Mouse (Mus musculus) adrenal gland, postnatal 25 days (tissue): ENCODE results near the gene Nfe2. TPM values are rescaled to one million over a fixed set of nuclear protein-coding genes. Genes with fewer than 3 reads are reported as not detected.
"Not testable (repeated sequence)": the region's sequence is repeated elsewhere in the genome, so short reads cannot be mapped to it uniquely, and the experiment has no call there.

ENCODE experiments used
- DNase-seq: peaks from one replicate; pipeline ENCODE4 v3.0.0; 2021; ENCODE audit warnings: mixed read lengths
- total RNA-seq: library from RNA; stranded (reverse); gene quantifications from 2 replicates; pipeline ENCODE4 v1.2.3, GENCODE M21; 2021

The Nfe2 gene
- total RNA-seq, 1 experiment from 2014 or later = 0.58 TPM

DNA sequence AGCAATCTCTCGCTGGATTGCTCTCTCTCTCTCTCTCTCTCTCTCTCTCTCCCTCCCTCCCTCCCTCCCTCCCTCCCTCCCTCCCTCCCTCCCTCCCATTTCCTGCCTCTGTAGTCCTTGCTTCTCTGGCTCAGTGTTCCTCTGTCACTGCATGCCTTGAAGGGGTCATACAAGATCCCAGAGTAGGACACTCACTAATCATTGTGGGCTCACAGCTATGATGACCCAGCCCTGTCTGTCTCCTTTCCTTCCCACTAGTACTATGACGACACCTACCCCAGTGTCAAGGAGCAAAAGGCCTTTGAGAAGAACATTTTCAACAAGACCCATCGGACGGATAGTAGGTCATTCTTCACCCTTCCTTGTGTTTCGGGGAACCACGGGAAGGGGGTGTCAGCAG lies 32.2 kb upstream of the Nfe2 start:
- DNase-seq = no peak

DNA sequence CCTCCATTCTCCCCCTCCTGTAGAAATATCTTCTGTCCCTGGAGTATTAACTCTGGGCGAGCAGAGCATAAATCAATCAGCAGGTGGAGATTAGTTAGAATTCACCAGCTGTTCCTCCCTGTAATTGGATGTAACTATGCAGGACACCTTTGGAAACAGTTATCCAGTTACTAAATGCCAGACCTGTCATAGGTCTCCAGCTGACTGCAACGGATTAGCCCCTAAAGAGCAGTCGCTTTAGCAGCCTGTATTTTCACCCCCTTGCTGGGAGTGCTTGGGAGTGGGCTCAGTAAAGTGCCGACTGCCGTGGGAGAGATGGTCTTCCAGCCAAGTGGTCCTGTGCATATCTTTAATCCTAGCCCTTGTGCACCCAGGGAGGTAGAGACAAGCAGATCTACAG lies 31.4 kb upstream of the Nfe2 start:
- no peak for DNase-seq

DNA sequence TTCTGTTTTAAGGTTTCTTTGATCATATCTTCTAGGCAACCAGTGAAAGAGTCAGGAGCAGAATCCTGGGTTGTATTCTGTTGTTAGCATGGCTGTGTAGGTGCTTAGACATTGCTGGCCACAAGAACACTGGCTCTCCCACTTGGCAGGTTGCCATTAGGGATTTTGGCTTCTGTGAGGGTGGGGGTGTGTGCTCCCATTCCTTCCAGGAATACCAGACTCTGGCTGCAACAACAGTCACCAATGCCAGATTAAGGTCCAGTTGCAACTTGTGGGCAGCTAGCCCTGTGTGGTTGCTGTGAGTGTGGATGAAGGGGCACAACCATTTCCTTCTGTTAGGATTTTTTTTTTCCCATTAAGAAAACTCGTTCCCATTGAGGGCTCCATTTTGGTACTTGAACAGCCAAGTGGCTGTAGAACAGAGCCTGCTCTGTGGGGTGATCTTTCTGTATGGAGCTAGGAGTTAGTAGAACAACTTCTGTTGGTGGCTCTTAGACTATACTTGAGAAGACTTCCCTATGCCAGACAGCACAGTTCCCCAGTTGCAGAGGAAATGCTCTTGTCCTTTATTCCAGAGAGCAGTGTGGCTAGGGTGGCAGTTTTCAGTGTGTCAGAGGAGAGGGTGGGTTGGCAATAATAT lies 27.7 kb upstream of the Nfe2 start:
- DNase-seq = peak; percentile 38

DNA sequence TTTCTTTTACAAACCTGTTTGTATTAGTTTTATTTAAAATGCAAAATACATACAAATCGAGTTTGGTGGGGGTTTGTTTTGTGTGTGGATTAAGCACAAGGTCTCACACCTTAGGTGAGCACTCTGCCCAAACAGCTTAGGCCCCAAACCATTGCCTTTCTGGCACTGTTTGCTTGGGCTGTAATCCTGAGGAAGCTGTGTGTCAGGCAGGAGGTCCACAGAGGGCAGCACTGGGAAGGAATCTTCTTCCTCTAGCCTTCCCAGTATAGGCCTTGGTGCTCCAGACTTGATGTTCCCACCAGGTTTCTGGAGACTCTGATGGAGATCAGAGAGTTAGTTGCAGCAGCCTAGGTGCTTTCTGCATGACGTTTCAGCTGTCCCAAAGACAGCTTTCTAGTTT lies 26.4 kb upstream of the Nfe2 start:
- no peak for DNase-seq

DNA sequence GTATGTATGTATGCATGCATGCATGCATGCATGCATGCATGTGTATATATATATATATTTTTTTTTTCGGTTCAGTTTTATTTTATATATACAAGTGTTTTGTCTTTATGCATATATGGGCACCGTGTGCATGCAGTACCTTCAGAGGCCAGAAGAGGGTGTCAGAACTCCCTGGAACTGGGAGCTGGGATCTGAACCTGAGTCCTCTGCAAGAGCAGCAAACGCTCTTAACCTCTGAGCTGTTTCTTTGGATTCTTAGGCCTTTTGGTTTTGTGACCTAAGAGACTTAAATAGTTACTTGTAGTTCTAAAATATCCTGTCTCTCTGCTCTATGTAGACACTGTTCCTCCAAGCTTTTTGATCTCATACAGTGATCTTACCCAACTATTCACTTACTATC lies 25.9 kb upstream of the Nfe2 start:
- peak; percentile 53 for DNase-seq

DNA sequence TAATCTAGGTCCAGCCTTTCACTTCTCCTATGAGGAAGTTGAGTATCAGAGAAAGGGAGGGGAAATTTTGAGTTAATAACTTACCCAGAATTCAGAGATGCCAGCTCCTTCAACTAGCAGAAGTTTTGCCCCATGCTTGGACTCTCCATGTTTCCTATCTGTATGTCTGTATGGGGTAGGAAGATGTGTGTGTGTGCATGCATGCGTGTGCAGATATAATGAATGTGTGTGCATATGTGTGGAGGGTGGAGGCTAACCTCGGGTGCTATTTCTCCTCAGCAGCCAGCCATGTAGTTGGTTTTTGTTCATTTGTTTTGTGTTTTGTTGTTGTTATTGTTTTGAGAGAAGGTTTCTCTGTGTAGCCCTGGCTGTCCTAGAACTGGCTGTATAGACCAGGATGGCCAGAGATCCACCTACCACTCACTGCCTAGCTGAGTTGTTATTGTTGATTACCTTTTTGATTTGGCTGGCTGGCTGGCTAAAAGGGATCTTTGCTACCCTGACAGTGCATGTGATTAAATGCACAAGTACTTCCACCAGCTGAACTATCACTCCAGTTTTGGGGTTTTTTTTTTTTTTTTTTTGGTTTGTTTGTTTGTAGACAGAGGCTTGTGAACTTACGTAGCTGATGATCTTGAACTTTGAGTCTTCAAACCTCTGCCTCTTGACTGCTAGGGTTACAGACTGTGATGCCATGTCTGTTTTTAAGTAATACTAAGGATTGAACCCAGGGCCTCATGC lies 23.4 kb upstream of the Nfe2 start:
- no peak for DNase-seq

DNA sequence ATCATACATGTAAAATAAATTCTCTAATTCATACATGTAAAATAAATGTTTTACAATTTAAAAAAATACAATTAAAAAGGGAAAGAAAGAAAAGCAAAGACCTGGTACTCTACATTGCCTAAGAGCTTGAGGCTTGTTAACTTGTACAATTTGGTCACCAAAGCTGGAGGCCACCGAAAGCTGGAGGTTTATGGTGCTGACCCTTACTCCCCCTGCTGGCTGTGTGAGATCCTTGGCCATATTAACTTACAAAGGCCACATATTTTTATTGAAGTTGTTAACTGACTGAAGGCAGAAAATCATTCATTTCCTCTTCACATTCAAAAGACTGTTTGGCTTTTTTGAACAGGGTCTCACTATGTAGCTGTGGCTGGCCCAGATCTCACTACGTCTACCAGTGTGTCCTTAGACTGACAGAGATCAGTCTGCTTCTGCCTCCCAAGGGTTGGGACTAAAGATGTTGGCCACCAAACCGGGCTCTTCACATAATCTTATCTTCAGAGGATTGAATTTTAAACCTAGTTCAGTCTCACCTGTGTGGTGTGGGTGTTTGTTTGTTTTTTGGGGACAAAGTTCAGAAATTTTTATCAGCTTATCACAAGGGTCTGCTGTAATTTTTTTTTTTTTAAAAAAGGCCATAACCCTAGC lies 22.7 kb upstream of the Nfe2 start:
- no peak for DNase-seq

DNA sequence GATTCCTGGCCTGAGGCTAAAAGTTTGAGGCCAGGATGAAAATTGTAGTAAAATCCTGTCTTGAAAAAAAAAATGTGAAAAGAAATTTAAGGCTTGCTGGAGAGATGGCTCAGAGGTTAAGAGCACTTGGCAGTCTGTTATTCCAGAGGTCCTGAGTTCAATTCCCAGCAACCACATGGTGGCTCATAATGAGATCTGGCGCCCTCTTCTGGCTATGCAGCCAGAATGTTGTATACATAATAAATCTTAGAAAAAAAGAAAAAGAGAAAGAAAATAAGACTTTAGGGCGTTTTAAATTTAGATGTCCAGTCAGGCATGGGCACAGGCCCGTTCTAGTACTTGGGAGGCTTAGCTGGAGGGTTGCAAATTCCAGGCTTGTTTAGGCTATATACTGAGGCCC lies 21.5 kb upstream of the Nfe2 start:
- DNase-seq = peak; percentile 32

DNA sequence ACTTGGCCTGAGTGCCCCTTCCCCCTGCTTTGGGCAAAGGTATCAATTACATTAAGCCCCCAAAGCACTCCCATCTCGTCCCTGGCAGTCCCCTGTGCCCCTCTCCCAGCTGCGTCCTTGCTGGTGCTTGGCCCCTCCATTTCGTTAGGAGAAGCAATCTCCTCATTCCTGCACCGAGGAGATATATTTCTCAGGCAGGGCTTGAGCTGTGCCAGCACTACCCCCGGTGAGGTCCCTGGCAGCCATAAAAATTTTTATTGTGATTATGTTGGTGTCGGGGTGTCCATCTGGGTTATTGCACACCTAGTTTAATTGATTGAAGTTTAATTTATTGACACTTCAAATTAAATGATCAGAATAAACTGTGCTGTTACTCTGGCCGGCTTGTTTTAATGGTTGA lies 19.7 kb upstream of the Nfe2 start:
- DNase-seq = no peak

DNA sequence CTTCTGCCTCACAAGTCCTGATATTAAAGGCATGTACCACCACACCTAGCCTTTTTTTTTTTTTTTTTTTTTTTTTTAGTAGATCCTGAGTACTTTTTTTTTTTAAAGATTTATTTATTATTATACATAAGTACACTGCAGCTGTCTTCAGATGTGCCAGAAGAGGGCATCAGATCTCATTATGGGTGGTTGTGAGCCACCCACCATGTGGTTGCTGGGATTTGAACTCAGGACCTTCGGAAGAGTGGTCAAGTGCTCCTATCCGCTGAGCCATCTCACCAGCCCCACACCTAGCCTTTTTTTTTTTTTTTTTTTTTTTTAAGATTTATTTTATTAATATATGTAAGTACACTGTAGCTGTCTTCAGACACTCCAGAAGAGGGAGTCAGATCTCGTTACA lies 17.7 kb upstream of the Nfe2 start:
- DNase-seq = not testable (repeated sequence)

DNA sequence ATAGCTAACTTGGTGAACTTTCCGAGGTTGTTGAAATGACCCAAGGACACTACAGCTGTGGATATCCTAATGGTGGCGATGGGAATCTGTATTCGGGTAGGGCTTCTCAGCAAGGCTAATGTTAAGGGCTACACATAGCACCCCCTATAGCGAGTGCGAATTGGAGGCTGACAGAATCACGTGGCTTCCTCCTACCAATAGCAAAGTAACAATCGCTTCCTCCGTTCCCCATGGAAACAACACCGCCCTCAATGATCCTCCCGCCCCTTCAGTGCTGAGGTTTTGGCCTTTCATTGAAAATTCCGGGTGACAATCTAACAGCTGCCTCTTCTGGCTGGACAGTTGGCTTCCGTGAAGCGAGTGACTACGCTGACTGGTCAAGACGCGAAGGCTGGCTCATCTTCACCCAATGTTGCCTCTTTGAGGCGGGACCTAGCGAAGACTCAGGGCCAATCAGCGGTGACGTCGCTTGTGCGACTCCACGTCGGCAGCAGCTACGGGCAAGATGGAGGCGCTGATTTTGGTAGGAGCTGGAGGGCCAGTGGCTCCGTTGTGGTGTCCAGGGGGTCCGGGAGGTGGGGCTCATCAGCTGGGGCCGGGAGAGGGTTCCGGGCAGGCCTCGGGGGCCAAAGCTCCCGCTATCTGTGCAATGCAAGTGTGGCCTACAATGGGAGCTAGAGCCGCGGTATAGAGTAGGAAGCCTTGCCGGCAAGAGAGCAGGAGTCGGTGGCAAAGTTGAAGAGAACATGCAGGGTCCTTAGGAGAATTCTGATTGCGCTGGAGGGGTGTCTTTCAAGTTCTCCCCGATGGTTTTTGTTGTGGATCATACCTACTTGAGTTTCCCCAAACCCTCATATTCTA lies 14.4 kb upstream of the Nfe2 start, which contains the start of gene Copz1:
Copz1 (plus strand) TSS at position 296 of the 861 bp plus-strand sequence.
- DNase-seq = peak; percentile 91

DNA sequence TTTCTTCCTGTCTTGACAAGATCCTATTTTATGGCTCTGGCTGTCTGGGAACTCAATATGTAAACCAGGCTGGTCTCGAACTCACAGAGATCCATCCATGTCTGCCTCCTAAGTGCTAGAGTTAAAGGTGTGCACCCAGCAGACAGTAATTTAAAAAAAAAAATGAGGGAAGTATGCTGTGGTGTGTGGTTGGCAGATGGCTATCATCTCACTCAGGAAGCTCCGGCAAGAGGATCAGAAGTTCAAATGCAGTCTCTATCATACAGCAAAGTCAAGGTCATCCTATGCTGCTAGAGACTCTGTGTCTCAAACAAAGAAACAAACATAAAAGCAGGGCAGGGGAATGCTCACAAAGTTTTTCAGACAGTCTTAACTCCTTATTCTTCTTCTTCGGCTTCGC lies 10.7 kb upstream of the Nfe2 start:
- no peak for DNase-seq

DNA sequence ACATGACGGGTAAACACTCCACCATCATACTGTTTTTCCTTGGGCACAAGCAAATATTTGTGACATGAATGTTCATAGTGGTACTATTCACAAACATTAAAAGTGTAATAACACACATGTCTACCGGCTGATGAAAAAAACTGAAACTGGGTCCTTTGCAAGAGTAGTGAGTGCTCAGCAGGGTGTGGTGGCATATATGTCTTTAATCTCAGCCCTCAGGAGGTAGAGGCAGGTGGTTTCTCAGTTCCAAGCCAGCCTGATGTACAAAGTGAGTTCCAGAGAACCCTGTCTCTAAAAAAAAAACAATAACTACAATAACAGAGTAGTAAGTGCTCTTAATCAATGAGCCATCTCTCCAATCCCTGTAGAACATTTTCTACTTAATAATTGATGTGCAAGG lies 6.6 kb upstream of the Nfe2 start:
- no peak for DNase-seq

DNA sequence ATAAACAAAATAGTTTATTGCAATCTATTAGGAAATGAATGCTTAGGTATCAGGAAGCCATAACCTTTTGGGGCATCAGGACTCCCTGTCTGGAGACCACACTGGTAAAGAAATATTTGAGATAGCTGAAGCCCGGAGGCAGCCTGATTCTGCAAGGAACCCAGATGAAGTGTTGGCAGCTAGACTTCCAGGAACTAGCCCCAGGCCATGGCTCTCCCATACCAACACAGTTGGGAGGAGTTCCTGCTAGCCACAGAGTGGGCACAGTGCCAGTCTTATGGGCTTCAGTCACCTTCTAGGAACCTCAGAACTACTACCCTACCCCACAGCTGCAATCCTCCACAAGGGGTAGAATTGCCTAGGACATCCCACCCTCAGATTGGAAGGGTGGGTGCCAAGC lies 1.8 kb upstream of the Nfe2 start:
- no peak for DNase-seq

DNA sequence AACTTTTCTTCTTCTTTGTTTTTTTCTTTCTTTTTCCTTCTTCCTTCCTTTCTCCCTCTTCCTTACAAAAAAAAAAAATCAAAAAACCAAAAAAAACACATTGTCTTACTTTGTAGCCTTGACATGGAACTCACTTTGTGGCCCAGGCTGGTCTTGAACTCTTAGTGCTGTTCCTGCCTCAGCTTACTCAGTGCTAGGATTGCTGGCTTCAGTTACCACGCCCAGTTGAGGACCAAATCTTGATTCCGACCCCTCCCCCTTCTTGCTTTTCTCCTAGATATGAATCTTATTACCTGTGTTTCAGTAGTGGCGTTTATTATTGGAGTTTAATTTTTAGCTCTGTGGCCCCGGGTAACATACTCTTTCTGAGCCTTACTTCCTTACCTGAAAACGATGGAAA lies 959 bp upstream of the Nfe2 start:
- DNase-seq = no peak

DNA sequence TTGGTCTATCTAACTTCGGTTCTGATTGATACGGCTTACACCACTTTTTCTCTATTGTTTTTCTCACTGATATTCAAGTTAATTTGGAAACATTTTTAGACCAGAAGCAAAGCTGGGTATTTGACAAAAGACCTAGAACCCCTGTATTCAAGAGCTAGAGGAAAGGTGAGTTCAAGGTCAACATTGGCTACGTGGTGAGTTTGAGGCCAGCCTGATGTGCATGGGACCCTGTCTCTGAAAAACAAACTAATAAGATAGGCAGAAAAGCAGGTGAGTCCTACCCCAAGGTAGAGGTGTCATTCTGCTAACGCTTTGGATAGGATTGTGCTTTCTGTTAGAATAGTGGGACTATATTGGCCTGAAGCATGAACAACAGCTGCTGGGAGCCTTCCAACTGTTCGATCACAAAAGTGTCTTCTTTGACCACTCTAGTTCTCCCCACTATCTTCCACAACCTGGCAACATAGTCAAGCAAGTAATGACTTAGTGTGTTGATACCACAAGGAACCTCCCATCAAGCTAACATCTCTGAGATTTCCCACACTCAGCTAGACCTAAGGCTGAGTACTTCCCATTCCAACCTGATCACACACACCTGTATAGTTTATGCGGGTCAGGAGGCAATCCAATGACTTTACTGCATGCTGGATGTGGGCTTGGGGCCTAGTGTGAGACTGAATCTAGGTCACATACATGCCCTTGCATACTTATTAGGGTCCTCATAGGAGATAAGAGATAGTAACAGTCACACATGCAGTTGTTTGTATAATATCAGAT lies 1.8 kb downstream of the Nfe2 start:
- DNase-seq = no peak

DNA sequence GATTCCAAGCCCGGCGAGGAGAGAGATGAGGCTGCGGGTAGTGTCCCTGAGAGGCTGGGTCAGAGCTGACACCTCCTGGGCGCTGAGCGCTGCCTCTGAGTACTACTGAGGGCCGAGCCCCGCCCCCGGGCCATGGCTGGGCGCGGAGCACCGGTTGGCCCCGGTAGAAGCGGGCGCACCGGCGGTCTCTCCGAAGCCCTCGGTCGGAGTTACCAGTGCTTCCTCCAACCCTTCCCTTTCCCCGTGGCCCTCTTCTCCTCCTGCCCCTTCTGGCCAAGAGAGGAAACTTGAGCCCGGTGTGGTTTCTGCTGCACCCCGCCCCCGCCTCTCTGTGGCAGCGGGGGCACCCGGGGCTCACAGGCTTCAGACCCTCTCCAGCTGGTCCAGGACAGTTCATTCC lies 3.0 kb downstream of the Nfe2 start:
- DNase-seq = peak; percentile 55

DNA sequence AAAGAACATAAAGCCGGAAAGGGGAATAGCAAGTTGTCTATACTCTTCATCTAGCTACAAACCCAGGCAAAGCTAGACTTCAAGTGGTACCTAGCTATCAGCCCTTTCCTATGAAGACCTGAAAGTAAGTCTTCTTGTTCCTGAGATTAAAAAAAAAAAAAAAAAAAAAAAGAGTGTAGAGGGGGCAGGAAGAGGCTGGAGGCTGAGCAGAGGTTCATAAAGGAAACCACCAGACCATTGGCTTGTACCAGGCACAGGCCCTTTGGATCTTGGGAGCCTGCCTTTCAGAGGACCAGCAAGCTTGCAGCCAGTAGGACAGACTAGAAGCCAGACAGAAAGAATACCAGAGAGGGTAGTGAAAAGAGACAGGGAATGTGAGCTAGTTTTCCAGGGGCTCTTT lies 4.9 kb downstream of the Nfe2 start:
- DNase-seq = no peak

DNA sequence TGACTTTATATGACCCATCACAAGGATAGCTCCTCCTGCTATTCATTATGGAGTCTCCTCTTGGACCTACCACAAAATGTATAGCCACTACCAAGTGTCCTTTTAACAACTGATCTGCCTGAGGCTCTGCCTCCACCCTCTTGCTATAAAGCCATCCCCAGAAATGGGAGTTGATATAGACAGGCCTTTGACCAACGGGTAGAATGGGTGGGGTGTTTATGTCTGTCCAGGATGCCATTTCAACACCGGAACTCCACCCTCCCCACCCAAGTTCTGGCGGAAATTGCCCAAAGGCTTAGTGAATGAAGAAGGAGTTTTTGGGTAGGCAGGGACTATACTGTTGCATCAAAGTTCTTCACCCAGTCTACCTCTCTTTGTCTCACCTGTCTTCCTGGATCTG lies 5.5 kb downstream of the Nfe2 start:
- DNase-seq = no peak

DNA sequence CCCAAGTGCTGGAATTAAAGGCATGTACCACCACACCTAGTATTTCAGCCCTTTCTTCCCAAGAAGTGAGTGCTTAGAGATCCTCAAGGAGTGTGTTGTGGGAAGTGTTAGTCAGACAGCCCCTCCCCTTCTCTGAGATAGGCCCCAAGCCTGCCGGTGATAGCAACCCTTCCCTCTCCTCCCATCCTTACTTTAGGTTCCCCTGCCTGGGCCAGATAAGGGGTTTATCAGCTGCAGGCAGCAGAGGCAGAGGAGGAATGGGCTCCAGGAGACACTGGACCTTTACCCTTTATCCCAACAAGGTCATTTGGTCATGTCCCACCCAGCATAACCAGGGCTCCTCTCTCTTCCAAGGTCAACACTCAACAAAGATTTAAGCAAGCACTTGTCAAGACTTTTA lies 6.6 kb downstream of the Nfe2 start:
- DNase-seq = no peak

DNA sequence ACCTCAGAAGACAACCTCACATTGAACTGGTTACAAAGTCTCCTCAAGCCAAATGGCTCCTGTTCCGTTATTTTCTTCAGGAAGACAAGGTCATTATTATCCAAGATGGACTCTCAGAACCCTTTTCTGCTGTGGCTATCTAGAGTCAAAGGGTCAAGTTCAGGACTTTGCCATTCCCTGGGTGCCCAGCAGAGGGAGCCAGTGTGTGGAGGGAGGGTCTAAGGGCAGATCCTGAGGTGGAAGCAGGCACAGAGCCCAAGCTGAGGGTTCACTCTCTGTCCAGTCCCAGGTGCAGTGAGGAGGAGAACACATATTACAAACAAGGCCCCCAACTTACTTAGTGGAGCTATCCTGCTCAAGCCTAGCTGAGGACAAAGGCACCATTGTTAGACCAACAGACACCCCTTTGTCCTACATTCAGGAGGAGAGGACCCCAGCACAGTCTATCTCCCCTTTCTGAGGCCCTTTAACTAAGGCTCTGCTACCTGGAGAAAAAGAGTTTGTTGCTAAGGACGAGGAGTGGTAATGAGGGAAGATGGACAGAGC lies 7.9 kb downstream of the Nfe2 start:
- DNase-seq = peak; percentile 80

DNA sequence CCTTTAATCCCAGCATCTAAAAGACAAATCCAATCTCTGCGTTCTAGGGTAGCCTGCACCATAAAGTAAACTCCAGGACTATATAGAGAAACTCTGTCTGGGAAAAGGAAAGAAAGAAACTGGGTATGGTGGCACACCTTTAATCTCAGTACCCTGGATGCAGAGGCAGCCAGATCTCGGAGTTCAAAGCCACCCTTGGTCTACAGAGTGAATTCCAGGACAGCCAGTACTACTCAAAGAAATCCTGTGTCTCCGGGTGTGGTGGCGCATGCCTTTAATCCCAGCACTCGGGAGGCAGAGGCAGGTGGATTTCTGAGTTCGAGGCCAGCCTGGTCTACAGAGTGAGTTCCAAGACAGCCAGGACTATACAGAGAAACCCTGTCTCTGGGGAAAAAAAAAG lies 8.7 kb downstream of the Nfe2 start:
- DNase-seq = not testable (repeated sequence)
